ENCODE assay signal across 12 mouse cellular contexts in genomic region chr13:94132187-94132995, GRCm38 (mm10).
DNase-seq lines count a peak whose midpoint lies in the region; ATAC-seq lines count a peak whose summit lies in the region.
"Had no signal": no experiment of that assay in that cellular context is flagged by ENCODE, and none has a peak within 500 bp of the region (broad histone marks: within the 10 kb centered on the region; RNA-seq: fewer than 3 reads in every experiment).

No protein-coding gene starts in this region.

- 0 out of 2 replicates have a peak, but pooled peaks have one; percentile 28 for ATAC-seq in kidney, embryonic 16.5 days (ENCODE audit: low FRiP score, low TSS enrichment)
- ATAC-seq in forebrain, embryonic 14.5 days: no peak
- ATAC-seq in liver, embryonic 11.5 days (replicated peaks; ENCODE audit: low FRiP score): no peak
- ATAC-seq: intestine, embryonic 16.5 days had no signal

- peak overlapping the region; percentile 8; the same call in 1 of the 2 replicates for H3K4me2 ChIP-seq in kidney, embryonic 16.5 days (replicated peaks; ENCODE audit: low read depth, low read length)
- no peak overlapping the region for H3K4me2 ChIP-seq in forebrain, embryonic 14.5 days (ENCODE audit: low read length)
- no peak overlapping the region for H3K4me2 ChIP-seq in liver, embryonic 11.5 days
- H3K4me2 ChIP-seq: embryonic facial prominence, embryonic 12.5 days had no signal

- 41% methylated on average over 13 of the region's 13 CpGs for WGBS in kidney, embryonic 16.5 days
- 61% methylated on average over 13 of the region's 13 CpGs for WGBS in forebrain, embryonic 14.5 days
- WGBS in liver, embryonic 11.5 days: 78% methylated on average over 13 of the region's 13 CpGs

- DNase-seq in kidney, adult 9 months: no peak
- DNase-seq in adrenal gland, postnatal 25 days: peak; percentile 23
- peak; percentile 56 to 57 for DNase-seq in heart, postnatal 10 days
- peak; percentile 60 for DNase-seq in lung, postnatal 36 days
- no peak for DNase-seq in forebrain, embryonic 14.5 days (ENCODE audit: low spot score)
- DNase-seq in liver, embryonic 11.5 days (ENCODE audit: low spot score): no peak
- DNase-seq in embryo, embryonic 10.5 days (ENCODE audit: low spot score): no peak
- DNase-seq: left cerebral cortex, postnatal 4 days had no signal

- H3K4me1 ChIP-seq in kidney, embryonic 16.5 days (ENCODE audit: insufficient read depth, low read length): peaks cover 76% of the 10 kb centered on the region
- peaks cover 9% of the 10 kb centered on the region for H3K4me1 ChIP-seq in forebrain, embryonic 14.5 days (ENCODE audit: control insufficient read depth, insufficient read depth, low read length)
- peaks cover 5% of the 10 kb centered on the region; the same call in 1 of the 2 replicates for H3K4me1 ChIP-seq in liver, embryonic 11.5 days (replicated peaks; ENCODE audit: control insufficient read depth, insufficient read depth, low read length)

- no peaks in the 10 kb centered on the region for H3K27me3 ChIP-seq in kidney, embryonic 16.5 days (ENCODE audit: insufficient read depth, low read length)
- no peaks in the 10 kb centered on the region for H3K27me3 ChIP-seq in forebrain, embryonic 14.5 days (replicated peaks; ENCODE audit: control insufficient read depth, insufficient read depth, low read length)
- no peaks in the 10 kb centered on the region for H3K27me3 ChIP-seq in liver, embryonic 11.5 days (replicated peaks; ENCODE audit: control insufficient read depth, insufficient read depth, low read length)
- H3K27me3 ChIP-seq: embryonic facial prominence, embryonic 12.5 days had no signal

- no peak overlapping the region for H3K9ac ChIP-seq in kidney, embryonic 16.5 days (replicated peaks; ENCODE audit: low read length)
- no peak overlapping the region for H3K9ac ChIP-seq in forebrain, embryonic 14.5 days (ENCODE audit: low read length)
- no peak overlapping the region for H3K9ac ChIP-seq in liver, embryonic 11.5 days (ENCODE audit: low read depth, low read length)
- H3K9ac ChIP-seq: embryonic facial prominence, embryonic 12.5 days had no signal

- H3K36me3 ChIP-seq in kidney, embryonic 16.5 days (ENCODE audit: insufficient read depth, low read length): no peaks in the 10 kb centered on the region; the same call in 1 of the 2 replicates
- no peaks in the 10 kb centered on the region for H3K36me3 ChIP-seq in forebrain, embryonic 14.5 days (ENCODE audit: control insufficient read depth, insufficient read depth, low read length)
- no peaks in the 10 kb centered on the region; the same call in 1 of the 2 replicates for H3K36me3 ChIP-seq in liver, embryonic 11.5 days (ENCODE audit: control insufficient read depth, insufficient read depth, low read length)
- H3K36me3 ChIP-seq: embryonic facial prominence, embryonic 12.5 days; midbrain, embryonic 10.5 days had no signal

- peak overlapping the region; percentile 74 for H3K27ac ChIP-seq in kidney, embryonic 16.5 days (ENCODE audit: low read length)
- no peak overlapping the region for H3K27ac ChIP-seq in forebrain, embryonic 14.5 days (ENCODE audit: low read depth, low read length)
- H3K27ac ChIP-seq in liver, embryonic 11.5 days (ENCODE audit: low read depth, low read length): no peak overlapping the region
- H3K27ac ChIP-seq: embryonic facial prominence, embryonic 12.5 days; midbrain, embryonic 10.5 days had no signal

- H3K9me3 ChIP-seq in kidney, embryonic 16.5 days (ENCODE audit: low read length): no peaks in the 10 kb centered on the region
- no peaks in the 10 kb centered on the region for H3K9me3 ChIP-seq in forebrain, embryonic 14.5 days (replicated peaks; ENCODE audit: control insufficient read depth, low read length)
- no peaks in the 10 kb centered on the region for H3K9me3 ChIP-seq in liver, embryonic 11.5 days (ENCODE audit: control insufficient read depth, low read length)
- H3K9me3 ChIP-seq: embryonic facial prominence, embryonic 12.5 days; midbrain, embryonic 10.5 days had no signal

- intact Hi-C loops in heart, postnatal 10 days (cut with DNase I): loop anchor here (5.0 kb wide), 1 partner anchor 35 kb away; no protein-coding TSS in a partner anchor

- no peak overlapping the region for H3K4me3 ChIP-seq in kidney, embryonic 16.5 days (ENCODE audit: low read length)
- H3K4me3 ChIP-seq in forebrain, embryonic 14.5 days (ENCODE audit: low read depth, low read length): no peak overlapping the region
- no peak overlapping the region for H3K4me3 ChIP-seq in liver, embryonic 11.5 days (ENCODE audit: low read depth, low read length)
- H3K4me3 ChIP-seq: embryonic facial prominence, embryonic 12.5 days; midbrain, embryonic 10.5 days had no signal

Comparison
In these comparisons a context has a peak if more than half of its experiments do, and no peak if none do; other contexts are left out.
1. DNase-seq: peak in adrenal gland, postnatal 25 days (single experiment), heart, postnatal 10 days (2 of 2) and lung, postnatal 36 days (single experiment); none in kidney, adult 9 months (single experiment), forebrain, embryonic 14.5 days (single experiment), liver, embryonic 11.5 days (single experiment) and embryo, embryonic 10.5 days (single experiment).